Mouse (Mus musculus) embryo, embryonic 10.5 days (tissue): ENCODE measurements around the gene Vasn.

Source experiments
- DNase-seq: peaks from one replicate; pipeline ENCODE4 v3.0.0-alpha.2; 2015; ENCODE audit warnings: low spot score

Gene Vasn

GRCm38 (mm10) chr16:4643670-4644419, 4.1 kb downstream of the Vasn start:
- no peak for DNase-seq

DNA sequence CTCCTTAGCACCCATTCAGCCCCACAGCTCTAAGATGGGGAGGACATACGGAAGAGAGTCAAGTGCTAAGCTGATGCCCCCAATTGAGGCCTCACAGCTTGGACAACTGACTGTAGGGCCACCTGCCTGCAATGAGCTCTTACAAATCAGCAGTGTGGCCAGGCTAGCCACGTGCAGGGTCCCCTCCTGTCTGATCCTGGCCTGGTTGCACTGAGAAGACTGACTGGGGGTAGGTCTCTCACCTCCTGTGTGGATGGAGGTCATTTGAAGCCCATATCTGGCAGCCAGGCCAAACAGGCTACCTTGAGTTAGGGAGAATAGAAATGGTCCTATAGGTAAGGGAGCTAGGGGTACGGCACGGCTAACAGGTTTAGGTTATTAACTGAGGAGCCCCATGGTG, 6.1 kb downstream of the Vasn start:
- no peak for DNase-seq

- no peak for DNase-seq
Observed at GRCm38 (mm10) chr16:4646831-4647230, 7.1 kb downstream of the Vasn start.

DNA sequence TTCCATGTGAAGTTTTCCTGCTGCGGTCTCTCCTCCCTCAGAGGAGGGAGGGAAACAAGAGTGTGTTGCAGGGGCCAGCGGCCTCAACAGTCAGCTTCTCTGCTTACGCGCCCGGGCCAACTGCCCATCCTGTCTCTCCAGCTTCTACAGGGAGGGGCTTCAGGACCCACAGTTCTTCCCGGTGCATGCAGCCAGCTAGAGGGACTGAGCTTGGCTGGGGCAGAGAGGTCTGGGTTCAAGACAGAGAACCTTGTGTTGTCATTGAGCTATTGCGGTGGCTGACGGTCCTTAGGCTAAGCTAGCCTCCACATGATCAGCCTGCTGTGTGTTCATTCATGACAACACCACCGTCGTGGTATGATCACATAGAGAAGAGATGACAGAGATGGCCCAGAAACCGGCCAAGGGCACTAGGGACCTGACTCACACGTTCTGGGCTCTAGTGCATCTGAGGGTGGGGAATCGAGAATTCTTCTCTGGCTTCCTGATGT, 8.0 kb downstream of the Vasn start:
- DNase-seq: no peak

- no peak for DNase-seq
Observed at GRCm38 (mm10) chr16:4648416-4649023, 8.8 kb downstream of the Vasn start.

GRCm38 (mm10) chr16:4649211-4649610, 9.5 kb downstream of the Vasn start:
- DNase-seq: no peak

GRCm38 (mm10) chr16:4649692-4650091, 10.0 kb downstream of the Vasn start:
- no peak for DNase-seq

GRCm38 (mm10) chr16:4650161-4650560, 10.4 kb downstream of the Vasn start:
- no peak for DNase-seq

DNA sequence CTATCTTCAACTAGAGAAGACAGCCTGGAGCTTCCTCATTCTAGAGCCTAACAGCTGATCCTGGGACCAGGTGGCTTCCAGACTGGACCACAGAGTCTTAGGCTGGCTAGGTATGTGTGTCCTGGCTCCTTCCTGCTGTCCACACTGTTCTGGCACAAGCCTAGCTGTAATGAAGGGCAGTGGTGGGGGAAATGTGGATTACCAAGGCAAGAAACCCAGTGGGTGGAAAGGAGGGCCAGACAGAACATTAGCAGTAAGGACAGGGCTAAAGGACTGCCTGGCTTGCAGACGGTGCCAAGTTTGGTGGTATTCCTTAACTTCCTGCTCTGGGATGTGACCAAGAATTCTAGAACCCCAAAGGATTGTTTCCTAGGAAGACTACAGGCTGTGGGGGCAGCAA, 11.3 kb downstream of the Vasn start:
- no peak for DNase-seq

- peak; percentile 72 for DNase-seq
Observed at GRCm38 (mm10) chr16:4651624-4652023, 11.9 kb downstream of the Vasn start.

- DNase-seq: no peak
Observed at GRCm38 (mm10) chr16:4652707-4653416, 13.1 kb downstream of the Vasn start.

- DNase-seq: no peak
Observed at GRCm38 (mm10) chr16:4654706-4655105, 15.0 kb downstream of the Vasn start.

DNA sequence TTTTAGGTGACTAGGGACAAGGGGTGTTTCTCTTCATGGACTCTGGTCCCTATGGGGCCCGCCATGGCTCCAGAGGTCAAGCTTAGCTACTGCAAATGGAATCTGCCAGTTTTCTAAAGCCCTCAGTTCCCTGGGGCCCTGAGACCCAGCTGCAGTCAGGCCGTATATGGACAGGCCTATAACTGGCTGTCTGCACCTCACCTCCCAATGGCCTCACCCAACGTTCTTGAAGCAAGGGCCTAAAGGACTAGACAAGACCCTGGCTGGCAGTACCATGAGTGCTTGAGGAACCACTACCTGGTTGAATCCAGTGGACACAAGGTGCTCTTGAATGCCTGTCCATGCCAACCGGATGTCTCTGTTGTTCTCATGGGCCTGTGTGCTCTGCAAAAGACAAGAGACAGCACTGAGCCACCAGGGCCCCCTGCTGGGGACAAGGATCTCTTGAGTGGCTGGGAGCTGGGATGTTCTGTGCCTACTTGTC, 15.6 kb downstream of the Vasn start:
- no peak for DNase-seq

DNA sequence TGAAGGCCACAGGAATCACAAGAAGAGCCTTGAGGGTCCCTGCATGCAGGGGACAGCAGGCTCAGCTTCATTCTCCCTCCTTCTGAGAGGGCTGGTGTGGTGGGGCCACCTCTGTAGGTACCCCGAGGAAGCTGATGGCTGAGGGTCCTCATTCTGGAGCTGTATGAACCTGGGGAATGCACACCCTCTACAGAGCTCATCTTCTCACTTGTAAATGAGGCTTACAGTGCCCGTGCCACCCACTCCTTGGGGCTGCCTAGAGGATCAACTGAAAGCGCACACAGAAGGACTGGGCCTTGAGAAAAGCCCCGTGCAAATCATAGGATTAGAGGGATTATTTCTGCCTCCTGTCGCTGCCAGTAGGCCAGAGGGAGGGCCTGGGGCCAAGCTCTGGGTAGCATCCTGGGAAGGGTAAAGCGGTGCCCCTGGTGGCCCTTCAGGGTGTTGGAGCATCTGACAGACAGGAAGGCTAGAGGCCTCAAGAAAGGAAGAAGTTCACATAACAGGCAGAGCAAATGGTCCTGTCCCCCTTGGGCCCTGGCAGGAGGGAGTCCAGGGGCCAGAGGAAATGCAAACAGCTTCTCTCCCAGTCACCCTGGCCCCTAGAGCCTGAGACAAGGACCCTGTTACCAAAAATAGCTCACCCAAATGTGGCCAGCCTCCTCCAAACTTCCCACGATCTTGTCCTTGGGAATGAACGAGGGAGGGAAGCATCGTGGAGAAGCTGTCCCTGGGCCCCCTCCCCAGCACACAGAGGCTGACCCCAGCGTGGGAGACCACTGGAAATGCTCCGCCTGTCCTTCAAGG, 16.2 kb downstream of the Vasn start:
- DNase-seq: peak; percentile 51

- no peak for DNase-seq
Observed at GRCm38 (mm10) chr16:4656571-4657081, 16.9 kb downstream of the Vasn start.

DNA sequence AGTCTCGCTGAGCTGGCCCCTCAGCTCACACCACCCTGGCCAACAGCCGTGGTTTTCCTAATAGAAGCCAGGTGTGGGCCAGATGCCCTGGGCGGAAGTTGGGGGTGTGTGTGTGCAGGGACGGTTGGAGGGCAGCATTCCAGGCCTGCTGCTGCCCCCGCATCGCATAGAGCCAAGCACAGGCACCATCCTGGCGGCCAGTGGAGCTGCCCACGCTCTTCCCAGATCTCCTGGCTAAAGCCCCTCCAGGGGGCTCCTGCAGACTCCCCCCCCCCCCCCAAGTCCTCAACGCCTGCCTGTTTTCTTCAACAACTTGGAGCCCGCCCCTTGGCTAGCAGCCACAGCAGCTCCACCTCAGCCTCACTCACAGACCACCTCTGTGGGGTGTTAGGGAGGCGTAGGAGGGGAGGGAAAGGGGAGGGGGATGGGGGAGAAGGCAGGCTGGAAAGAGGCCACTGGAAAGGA, 19.1 kb downstream of the Vasn start:
- DNase-seq: peak; percentile 84

DNA sequence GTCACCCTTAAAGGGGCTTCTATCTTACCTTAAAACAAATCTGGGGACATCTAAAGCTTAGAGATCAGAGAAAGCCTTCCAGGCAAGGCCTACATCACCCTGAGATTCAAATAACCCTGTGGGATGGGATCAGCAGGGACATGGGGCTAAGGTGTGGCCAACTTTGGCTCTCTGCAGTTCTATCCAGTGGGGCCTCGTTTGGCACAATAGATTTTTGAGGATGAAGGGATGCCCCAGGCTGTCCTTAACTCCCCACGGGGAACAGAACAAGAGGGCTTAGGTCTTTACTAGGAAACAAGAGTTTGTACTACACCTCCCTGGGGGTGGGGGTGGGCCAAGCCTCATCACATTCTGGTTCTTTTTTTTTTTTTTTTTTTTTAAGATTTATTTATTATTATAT, 19.6 kb downstream of the Vasn start:
- no peak for DNase-seq

DNA sequence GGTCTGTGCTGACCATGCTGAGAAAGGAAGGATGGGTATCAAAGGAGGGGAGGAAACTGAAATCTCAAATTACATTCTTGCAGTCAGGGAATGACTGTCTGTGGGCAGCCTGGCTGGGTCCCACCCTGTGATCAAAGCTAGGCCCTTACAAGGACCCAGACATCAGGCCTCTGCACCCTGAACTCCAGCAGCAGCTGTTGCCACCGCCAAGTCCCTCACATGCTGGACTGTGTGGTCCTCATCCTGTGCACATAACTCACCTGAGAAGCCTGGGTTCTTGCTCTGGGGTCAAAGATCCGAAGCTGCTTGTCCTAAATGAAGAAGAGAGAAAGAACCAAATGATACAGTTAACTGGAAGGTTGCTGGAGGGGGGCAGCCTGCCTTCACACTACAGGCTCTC, 21.9 kb downstream of the Vasn start:
- no peak for DNase-seq

- no peak for DNase-seq
Observed at GRCm38 (mm10) chr16:4663806-4664205, 24.1 kb downstream of the Vasn start.

DNA sequence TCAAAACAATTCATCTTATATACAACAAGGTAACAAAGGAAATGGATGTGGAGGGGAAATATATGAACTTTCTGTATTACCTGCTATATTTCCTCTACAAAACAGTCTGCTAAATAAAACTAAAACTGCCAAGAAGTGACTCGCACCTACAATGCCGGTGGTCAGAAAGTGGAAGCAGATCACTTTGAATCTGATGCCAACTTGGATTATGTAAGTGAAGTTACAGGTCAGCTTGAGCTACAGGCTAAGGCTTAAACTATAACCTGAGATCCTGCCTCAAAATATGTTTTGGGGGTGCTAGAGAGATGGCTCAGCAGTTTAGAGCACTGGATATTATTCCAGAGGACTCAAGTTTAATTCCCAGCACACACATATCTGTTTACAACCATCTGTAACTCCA, 26.0 kb downstream of the Vasn start:
- DNase-seq: no peak

DNA sequence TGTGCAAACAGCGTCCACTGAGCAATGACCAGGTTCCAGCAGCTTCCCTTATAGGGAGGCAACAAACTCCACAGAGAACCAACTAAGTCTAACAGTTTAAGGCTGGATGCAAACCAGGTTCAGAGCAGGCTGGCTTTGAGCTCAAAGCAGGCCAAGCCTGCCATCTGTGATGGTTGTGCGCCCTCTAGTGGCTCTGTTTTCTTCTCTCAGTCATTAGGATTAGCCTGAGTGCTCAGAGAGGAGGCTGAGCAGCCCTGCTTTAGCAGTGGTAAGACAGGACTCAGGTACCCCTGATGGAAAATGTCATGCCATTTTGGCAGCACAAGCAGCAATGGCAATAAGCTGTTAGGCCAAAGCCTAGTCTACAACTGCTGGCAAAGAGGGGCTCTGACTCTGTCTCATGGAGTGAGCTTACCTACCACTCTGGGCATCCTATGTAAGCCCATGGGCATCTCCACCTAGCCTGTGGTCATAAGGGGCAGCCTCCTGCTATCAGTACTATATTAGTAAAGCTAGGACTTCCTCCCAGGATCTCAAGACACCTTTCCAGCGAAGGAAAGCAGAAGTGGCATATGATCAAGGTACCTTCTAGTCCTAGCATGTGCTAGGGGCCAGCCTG, 27.6 kb downstream of the Vasn start:
- DNase-seq: peak; percentile 97
